Mouse (Mus musculus): ENCODE data around the gene Syt3. TPM values are rescaled to one million over a fixed set of nuclear protein-coding genes. Genes with fewer than 3 reads are reported as not detected.
A peak's percentile ranks its signal among the peaks of the same experiment; 100 is the strongest.

The Syt3 gene
- polyA plus RNA-seq, 1 experiment from 2014 or later: 1.6 TPM

- no peak for ATAC-seq (ENCODE audit: insufficient number of reproducible peaks, insufficient read depth, low FRiP score, low read depth)
- Histone ChIP-seq H3K4me1 (ENCODE audit: control insufficient read depth, insufficient read depth, low read length) (0 out of 2 replicates have a peak, but pooled peaks cover 7% of the 10 kb centered on the region), H3K4me2 (replicated peaks; ENCODE audit: low read depth, low read length) (no peak overlapping the region), H3K4me3 (ENCODE audit: low read depth, low read length) (no peak overlapping the region), H3K36me3 (ENCODE audit: control insufficient read depth, insufficient read depth, low read length) (no peaks in the 10 kb centered on the region), H3K9me3 (ENCODE audit: control insufficient read depth, low read depth, low read length) (no peaks in the 10 kb centered on the region), H3K9ac (replicated peaks; ENCODE audit: low read depth, low read length) (no peak overlapping the region), H3K27ac (ENCODE audit: low read length) (no peak overlapping the region), H3K27me3 (ENCODE audit: control insufficient read depth, insufficient read depth, low read length) (peaks cover 42% of the 10 kb centered on the region)
- 61% methylated on average over 2 of the region's 2 CpGs for WGBS
These were observed 55.8 kb downstream of the Syt3 start for GRCm38 (mm10) chr7:44439696-44440095.

- WGBS: 78% methylated on average over 1 of the region's 1 CpGs
- ATAC-seq (ENCODE audit: insufficient number of reproducible peaks, insufficient read depth, low FRiP score, low read depth): no peak
- peaks cover 50% of the 10 kb centered on the region for H3K27me3 ChIP-seq (ENCODE audit: control insufficient read depth, insufficient read depth, low read length)
These were observed 56.6 kb downstream of the Syt3 start for GRCm38 (mm10) chr7:44440479-44440878.

GRCm38 (mm10) chr7:44441180-44441579, 57.3 kb downstream of the Syt3 start:
- 0% methylated on average over 1 of the region's 1 CpGs for WGBS
- Histone ChIP-seq H3K4me2 (replicated peaks; ENCODE audit: low read depth, low read length) (no peak overlapping the region), H3K27me3 (ENCODE audit: control insufficient read depth, insufficient read depth, low read length) (peaks cover 56% of the 10 kb centered on the region), H3K9me3 (ENCODE audit: control insufficient read depth, low read depth, low read length) (no peaks in the 10 kb centered on the region), H3K36me3 (ENCODE audit: control insufficient read depth, insufficient read depth, low read length) (no peaks in the 10 kb centered on the region), H3K4me3 (ENCODE audit: low read depth, low read length) (no peak overlapping the region), H3K4me1 (ENCODE audit: control insufficient read depth, insufficient read depth, low read length) (0 out of 2 replicates have a peak, but pooled peaks cover 7% of the 10 kb centered on the region), H3K27ac (ENCODE audit: low read length) (no peak overlapping the region), H3K9ac (replicated peaks; ENCODE audit: low read depth, low read length) (no peak overlapping the region)
- ATAC-seq (ENCODE audit: insufficient number of reproducible peaks, insufficient read depth, low FRiP score, low read depth): no peak

More at GRCm38 (mm10) chr7:44440479-44440878, 56.6 kb downstream of the Syt3 start:
- H3K4me3 ChIP-seq (ENCODE audit: low read depth, low read length): no peak overlapping the region
- H3K4me1 ChIP-seq (ENCODE audit: control insufficient read depth, insufficient read depth, low read length): 0 out of 2 replicates have a peak, but pooled peaks cover 7% of the 10 kb centered on the region
- no peak overlapping the region for H3K27ac ChIP-seq (ENCODE audit: low read length)
- H3K36me3 ChIP-seq (ENCODE audit: control insufficient read depth, insufficient read depth, low read length): no peaks in the 10 kb centered on the region
- H3K4me2 ChIP-seq (replicated peaks; ENCODE audit: low read depth, low read length): no peak overlapping the region
- no peak overlapping the region for H3K9ac ChIP-seq (replicated peaks; ENCODE audit: low read depth, low read length)
- no peaks in the 10 kb centered on the region for H3K9me3 ChIP-seq (ENCODE audit: control insufficient read depth, low read depth, low read length)

- Histone ChIP-seq H3K36me3 (ENCODE audit: control insufficient read depth, insufficient read depth, low read length) (no peaks in the 10 kb centered on the region), H3K27ac (ENCODE audit: low read length) (no peak overlapping the region), H3K4me1 (ENCODE audit: control insufficient read depth, insufficient read depth, low read length) (0 out of 2 replicates have a peak, but pooled peaks cover 7% of the 10 kb centered on the region), H3K4me2 (replicated peaks; ENCODE audit: low read depth, low read length) (peak overlapping the region; percentile 33), H3K9ac (replicated peaks; ENCODE audit: low read depth, low read length) (no peak overlapping the region), H3K27me3 (ENCODE audit: control insufficient read depth, insufficient read depth, low read length) (peaks cover 60% of the 10 kb centered on the region), H3K4me3 (ENCODE audit: low read depth, low read length) (peak overlapping the region; percentile 18), H3K9me3 (ENCODE audit: control insufficient read depth, low read depth, low read length) (no peaks in the 10 kb centered on the region)
- 1% methylated on average over 13 of the region's 14 CpGs for WGBS
- peak; percentile 30; the same call in 1 of the 2 replicates for ATAC-seq (ENCODE audit: insufficient number of reproducible peaks, insufficient read depth, low FRiP score, low read depth)
These were observed 57.8 kb downstream of the Syt3 start for GRCm38 (mm10) chr7:44441648-44442109.

- H3K4me2 ChIP-seq (replicated peaks; ENCODE audit: low read depth, low read length): peak overlapping the region; percentile 33
- no peak for ATAC-seq (ENCODE audit: insufficient number of reproducible peaks, insufficient read depth, low FRiP score, low read depth)
These were observed 58.5 kb downstream of the Syt3 start for GRCm38 (mm10) chr7:44442407-44442821.

GRCm38 (mm10) chr7:44443268-44444173, 59.6 kb downstream of the Syt3 start:
- Histone ChIP-seq H3K36me3 (ENCODE audit: control insufficient read depth, insufficient read depth, low read length) (no peaks in the 10 kb centered on the region), H3K9me3 (ENCODE audit: control insufficient read depth, low read depth, low read length) (no peaks in the 10 kb centered on the region), H3K9ac (replicated peaks; ENCODE audit: low read depth, low read length) (no peak overlapping the region), H3K4me2 (replicated peaks; ENCODE audit: low read depth, low read length) (peak overlapping the region; percentile 33; the same call in 1 of the 2 replicates), H3K27ac (ENCODE audit: low read length) (no peak overlapping the region), H3K27me3 (ENCODE audit: control insufficient read depth, insufficient read depth, low read length) (peaks cover 54% of the 10 kb centered on the region), H3K4me3 (ENCODE audit: low read depth, low read length) (peak overlapping the region; percentile 18), H3K4me1 (ENCODE audit: control insufficient read depth, insufficient read depth, low read length) (0 out of 2 replicates have a peak, but pooled peaks cover 7% of the 10 kb centered on the region)
- 14% methylated on average over 20 of the region's 20 CpGs for WGBS
- ATAC-seq (ENCODE audit: insufficient number of reproducible peaks, insufficient read depth, low FRiP score, low read depth): no peak

More at GRCm38 (mm10) chr7:44442407-44442821, 58.5 kb downstream of the Syt3 start:
- 2% methylated on average over 14 of the region's 14 CpGs for WGBS
- peaks cover 60% of the 10 kb centered on the region for H3K27me3 ChIP-seq (ENCODE audit: control insufficient read depth, insufficient read depth, low read length)
- H3K9me3 ChIP-seq (ENCODE audit: control insufficient read depth, low read depth, low read length): no peaks in the 10 kb centered on the region
- 0 out of 2 replicates have a peak, but pooled peaks cover 7% of the 10 kb centered on the region for H3K4me1 ChIP-seq (ENCODE audit: control insufficient read depth, insufficient read depth, low read length)
- peak overlapping the region; percentile 18 for H3K4me3 ChIP-seq (ENCODE audit: low read depth, low read length)
- H3K9ac ChIP-seq (replicated peaks; ENCODE audit: low read depth, low read length): no peak overlapping the region; the same call in 1 of the 2 replicates
- H3K27ac ChIP-seq (ENCODE audit: low read length): no peak overlapping the region
- H3K36me3 ChIP-seq (ENCODE audit: control insufficient read depth, insufficient read depth, low read length): no peaks in the 10 kb centered on the region

- Histone ChIP-seq H3K4me3 (ENCODE audit: low read depth, low read length) (no peak overlapping the region), H3K36me3 (ENCODE audit: control insufficient read depth, insufficient read depth, low read length) (no peaks in the 10 kb centered on the region), H3K9ac (replicated peaks; ENCODE audit: low read depth, low read length) (no peak overlapping the region), H3K27me3 (ENCODE audit: control insufficient read depth, insufficient read depth, low read length) (peaks cover 50% of the 10 kb centered on the region), H3K4me1 (ENCODE audit: control insufficient read depth, insufficient read depth, low read length) (0 out of 2 replicates have a peak, but pooled peaks cover 7% of the 10 kb centered on the region), H3K4me2 (replicated peaks; ENCODE audit: low read depth, low read length) (no peak overlapping the region), H3K27ac (ENCODE audit: low read length) (no peak overlapping the region), H3K9me3 (ENCODE audit: control insufficient read depth, low read depth, low read length) (no peaks in the 10 kb centered on the region)
- no peak for ATAC-seq (ENCODE audit: insufficient number of reproducible peaks, insufficient read depth, low FRiP score, low read depth)
- 8% methylated on average over 28 of the region's 29 CpGs for WGBS
These were observed 61.1 kb downstream of the Syt3 start for GRCm38 (mm10) chr7:44444886-44445527.

GRCm38 (mm10) chr7:44445528-44445923, 61.6 kb downstream of the Syt3 start:
- WGBS: 11% methylated on average over 7 of the region's 7 CpGs
- Histone ChIP-seq H3K9ac (replicated peaks; ENCODE audit: low read depth, low read length) (no peak overlapping the region), H3K9me3 (ENCODE audit: control insufficient read depth, low read depth, low read length) (no peaks in the 10 kb centered on the region), H3K27me3 (ENCODE audit: control insufficient read depth, insufficient read depth, low read length) (peaks cover 50% of the 10 kb centered on the region), H3K4me2 (replicated peaks; ENCODE audit: low read depth, low read length) (no peak overlapping the region), H3K27ac (ENCODE audit: low read length) (no peak overlapping the region), H3K4me1 (ENCODE audit: control insufficient read depth, insufficient read depth, low read length) (0 out of 2 replicates have a peak, but pooled peaks cover 7% of the 10 kb centered on the region), H3K36me3 (ENCODE audit: control insufficient read depth, insufficient read depth, low read length) (no peaks in the 10 kb centered on the region), H3K4me3 (ENCODE audit: low read depth, low read length) (no peak overlapping the region)
- ATAC-seq (ENCODE audit: insufficient number of reproducible peaks, insufficient read depth, low FRiP score, low read depth): no peak
